Mouse (Mus musculus) ES-E14 (cell line): Measurements from ENCODE around the gene Skil. TPM values are rescaled to one million over a fixed set of nuclear protein-coding genes. Genes with fewer than 3 reads are reported as not detected.
"Not testable (repeated sequence)": the region's sequence is repeated elsewhere in the genome, so short reads cannot be mapped to it uniquely, and the experiment has no call there.

Experiments
- DNase-seq: peaks from one replicate; pipeline ENCODE4 v3.0.0-alpha.2; 2013; ENCODE audit warnings: low read depth, low spot score
- H3K27ac ChIP-seq: 2 replicates; pipeline ENCODE4 v1.5.1; 2012; ENCODE audit warnings: low read depth, mild to moderate bottlenecking, low read length, moderate library complexity, mixed read lengths; ENCODE audit not compliant: poor library complexity, insufficient read depth, severe bottlenecking
- H3K36me3 ChIP-seq: 2 replicates; pipeline ENCODE4 v1.6.1; 2012; ENCODE audit warnings: mild to moderate bottlenecking, low read length, moderate library complexity, mixed read lengths; ENCODE audit not compliant: control insufficient read depth, poor library complexity, insufficient read depth, severe bottlenecking
- H3K4me1 ChIP-seq, 2 experiments: fragments of 150-350 bp in 1 of 2; sonication (generic) in 1 of 2; 2 replicates each; pipeline ENCODE4 v1.6.1; 2012; ENCODE audit warnings: low read length in 2 of 2, mild to moderate bottlenecking in 1 of 2, mixed read lengths in 1 of 2; ENCODE audit not compliant: control insufficient read depth in 2 of 2, insufficient read depth in 2 of 2, poor library complexity in 1 of 2
- H3K4me3 ChIP-seq, 2 experiments: fragments of 150-350 bp in 1 of 2; sonication (generic) in 1 of 2; 2 replicates each; pipeline ENCODE4 v1.5.1; 2012; ENCODE audit warnings: low read length in 2 of 2, low read depth in 1 of 2, mild to moderate bottlenecking in 1 of 2, mixed read lengths in 1 of 2; ENCODE audit not compliant: insufficient read depth in 1 of 2, poor library complexity in 1 of 2, severe bottlenecking in 1 of 2
- H3K9ac ChIP-seq: 2 replicates; pipeline ENCODE4 v1.6.1; 2012; ENCODE audit warnings: low read depth, mild to moderate bottlenecking, low read length, mixed read lengths; ENCODE audit not compliant: poor library complexity, insufficient read depth, severe bottlenecking
- H3K9me3 ChIP-seq: fragments of 150-350 bp; sonication (generic); 2 replicates; pipeline ENCODE4 v1.6.1; 2012; ENCODE audit warnings: low read depth, mild to moderate bottlenecking, low read length; ENCODE audit not compliant: control insufficient read depth, insufficient read depth
- CHD2 ChIP-seq: IDR thresholded peaks from 2 replicates; pipeline ENCODE4 v1.6.1; 2014; ENCODE audit warnings: mild to moderate bottlenecking, low read depth, low read length, inconsistent platforms
- HCFC1 ChIP-seq: IDR thresholded peaks from 2 replicates; pipeline ENCODE4 v1.6.1; 2012; ENCODE audit warnings: low read length, inconsistent platforms, borderline replicate concordance; ENCODE audit not compliant: insufficient read depth
- MAFK ChIP-seq: IDR thresholded peaks from 2 replicates; pipeline ENCODE4 v1.6.1; 2014; ENCODE audit warnings: mild to moderate bottlenecking, low read depth, low read length, inconsistent platforms; ENCODE audit not compliant: insufficient read depth
- ZC3H11A ChIP-seq: IDR thresholded peaks from 2 replicates; pipeline ENCODE4 v1.6.1; 2012; ENCODE audit warnings: low read depth, mild to moderate bottlenecking, inconsistent platforms, low read length, borderline replicate concordance
- ZNF384 ChIP-seq: IDR thresholded peaks from 2 replicates; pipeline ENCODE4 v1.6.1; 2012; ENCODE audit warnings: low read depth, low read length, inconsistent platforms
- in situ Hi-C, 2 experiments: fragments of 600-800 bp; cut with MboI; formaldehyde crosslinking; loops; one replicate each; pipeline ENCODE4 v1.15.1; 2025; ENCODE audit warnings: low sequenced_read_pairs in 2 of 2, inconsistent platforms in 1 of 2; ENCODE audit not compliant: unreplicated experiment in 2 of 2
- total RNA-seq: library from RNA; depleted of rRNA; stranded (reverse); fragments of 300-350 nt; gene quantifications from 2 replicates; pipeline ENCODE4 v1.2.3, GENCODE M21; 2012

Skil gene
- total RNA-seq, 1 experiment, result 68.9 TPM

DNA sequence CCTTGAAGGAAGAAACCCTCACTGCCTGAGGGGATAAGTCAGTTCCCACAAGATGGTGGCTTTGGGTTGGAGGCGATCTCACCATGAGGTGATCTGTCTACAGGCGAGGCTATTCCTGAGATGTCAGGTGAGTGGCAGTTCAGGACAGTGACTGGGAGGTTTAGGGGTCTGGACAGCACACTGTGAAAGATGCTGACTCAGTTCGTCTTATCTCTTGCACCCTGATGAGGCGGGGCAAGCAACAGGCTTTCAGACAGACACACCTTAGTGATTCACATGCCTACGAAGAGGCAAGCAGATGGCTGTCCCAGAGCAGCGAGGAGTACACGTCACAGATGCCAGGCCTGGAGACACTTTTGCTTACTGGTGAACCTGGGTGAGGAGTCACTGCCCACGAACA is 39.4 kb downstream of the Skil start:
- Histone ChIP-seq H3K36me3 (no peaks in the 10 kb centered on the region), H3K4me1 (peaks cover 4 to 7% of the 10 kb centered on the region in 2 experiments; a peak in 1 of 4 replicates), H3K9ac (no peak overlapping the region), H3K27ac (no peak overlapping the region), H3K9me3 (no peaks in the 10 kb centered on the region), H3K4me3 (no peak overlapping the region)
- TF ChIP-seq MAFK (peak; percentile 89), HCFC1 (no peak), ZC3H11A (no peak), CHD2 (no peak), ZNF384 (no peak)
- in situ Hi-C loops, result loop anchor here (5.0 to 10.0 kb wide), 2 partner anchors 77 to 79 kb away; no protein-coding TSS in a partner anchor
- DNase-seq, result no peak

DNA sequence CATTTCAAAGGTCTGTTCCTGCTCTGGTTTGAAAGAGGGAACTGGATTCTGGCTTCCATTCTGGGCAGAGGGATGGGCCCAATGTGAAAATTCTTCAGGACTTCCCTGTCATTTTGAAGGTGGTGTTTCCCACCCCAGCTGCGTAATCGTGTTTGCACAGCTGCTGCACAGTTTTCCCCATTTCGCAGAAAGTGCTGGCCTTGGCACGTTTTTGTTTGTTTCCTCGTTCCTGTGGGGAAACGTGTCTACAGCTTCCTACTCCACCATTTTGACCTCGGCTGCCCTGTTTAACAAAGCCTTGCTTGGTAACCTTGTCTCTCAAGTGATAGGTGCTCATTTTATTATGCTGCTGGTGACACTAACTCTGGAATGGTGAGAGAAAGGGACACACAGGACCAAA is 39.8 kb downstream of the Skil start:
- Histone ChIP-seq H3K36me3 (no peaks in the 10 kb centered on the region), H3K4me3 (no peak overlapping the region), H3K9me3 (no peaks in the 10 kb centered on the region), H3K27ac (no peak overlapping the region), H3K9ac (no peak overlapping the region), H3K4me1 (peaks cover 4 to 6% of the 10 kb centered on the region in 2 experiments; a peak in 1 of 4 replicates)
- in situ Hi-C loops, result loop anchor here (5.0 to 10.0 kb wide), 2 partner anchors 77 to 80 kb away; no protein-coding TSS in a partner anchor
- TF ChIP-seq ZNF384 (no peak), MAFK (no peak), CHD2 (no peak), ZC3H11A (no peak), HCFC1 (no peak)
- DNase-seq, result no peak

DNA sequence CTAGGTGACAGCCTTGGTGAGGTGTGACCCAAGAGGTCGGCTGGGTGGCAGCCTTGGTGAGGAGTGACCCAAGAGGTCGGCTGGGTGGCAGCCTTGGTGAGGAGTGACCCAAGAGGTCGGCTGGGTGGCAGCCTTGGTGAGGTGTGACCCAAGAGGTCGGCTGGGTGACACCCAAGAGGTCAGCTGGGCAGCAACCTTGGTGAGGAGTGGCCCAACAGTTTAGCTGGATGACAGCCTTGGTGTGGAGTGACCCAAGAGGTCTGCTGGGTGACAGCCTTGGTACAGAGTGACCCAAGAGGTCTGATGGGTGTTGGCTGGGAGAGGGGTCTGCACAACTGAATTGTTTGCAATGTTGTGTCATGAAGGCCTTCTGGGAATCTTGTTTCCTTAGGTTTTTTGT is 41.7 kb downstream of the Skil start:
- H3K9ac ChIP-seq, H3K27ac ChIP-seq, H3K9me3 ChIP-seq, DNase-seq, H3K4me1 ChIP-seq, H3K4me3 ChIP-seq, H3K36me3 ChIP-seq: not testable (repeated sequence)
- in situ Hi-C loops, result loop anchor here in 1 of 2 experiments (10.0 kb wide), 1 partner anchor 82 kb away; no protein-coding TSS in a partner anchor

DNA sequence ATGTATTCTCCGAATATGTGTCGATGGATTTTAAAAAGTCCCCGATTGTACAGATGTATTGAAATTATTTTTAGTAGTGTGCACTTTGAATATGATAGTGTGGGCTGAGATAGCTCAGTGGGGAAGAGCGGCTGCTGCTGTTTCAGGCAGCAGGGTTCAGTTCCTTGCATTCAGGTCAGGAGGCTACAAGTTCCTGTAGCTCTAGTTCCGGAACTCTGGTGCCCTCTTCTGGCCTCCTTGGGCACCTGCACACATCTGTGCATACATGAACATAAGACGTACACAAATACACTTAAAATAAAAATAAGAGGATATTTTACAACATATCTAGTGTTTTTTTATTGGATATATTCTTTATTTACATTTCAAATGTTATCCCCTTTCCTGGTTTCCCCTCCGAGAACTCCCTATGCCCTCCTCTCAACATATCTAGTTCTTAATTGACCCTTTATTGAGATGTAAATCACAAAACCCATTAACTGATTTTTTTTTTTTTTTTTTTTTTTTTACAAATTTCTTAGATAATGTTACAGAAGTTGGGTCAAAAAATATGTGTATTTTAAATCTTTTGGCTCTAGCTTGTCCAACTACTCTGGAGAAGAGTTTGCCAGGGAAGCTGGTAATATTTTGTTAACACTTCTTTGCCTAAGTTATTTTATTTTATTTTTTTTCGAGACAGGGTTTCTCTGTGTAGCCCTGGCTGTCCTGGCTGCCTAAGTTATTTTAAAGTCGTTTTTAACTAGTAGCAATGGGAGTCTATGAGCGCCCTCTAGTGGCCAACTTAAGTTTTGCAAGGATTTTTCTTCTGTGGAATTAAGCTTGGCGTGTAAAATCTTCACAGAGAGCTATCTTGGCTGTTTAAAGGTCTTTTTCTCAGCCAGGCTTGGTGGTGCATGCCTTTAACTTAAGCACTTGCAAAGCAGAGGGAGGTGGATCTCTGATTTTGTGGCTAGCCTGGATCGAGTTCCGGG is 43.9 kb downstream of the Skil start:
- H3K4me3 ChIP-seq, result no peak overlapping the region
- no peak overlapping the region; the same call in 1 of the 2 replicates for H3K27ac ChIP-seq
- peaks cover 4 to 5% of the 10 kb centered on the region in 2 experiments; a peak in 1 of 4 replicates for H3K4me1 ChIP-seq
- no peaks in the 10 kb centered on the region for H3K9me3 ChIP-seq
- TF ChIP-seq ZC3H11A, result peak; percentile 86
- TF ChIP-seq MAFK, result no peak
- no peak for TF ChIP-seq HCFC1
- peak; percentile 85 for TF ChIP-seq ZNF384
- no peak for TF ChIP-seq CHD2
- in situ Hi-C loops, result loop anchor here in 1 of 2 experiments (10.0 kb wide), 1 partner anchor 84 kb away; no protein-coding TSS in a partner anchor
- H3K36me3 ChIP-seq, result no peaks in the 10 kb centered on the region
- peak; percentile 83 for DNase-seq
- H3K9ac ChIP-seq, result no peak overlapping the region; the same call in 1 of the 2 replicates
